Mouse (Mus musculus) right cerebral cortex, postnatal 10 days (tissue): ENCODE data around the gene Zfp260.

Source experiments
- DNase-seq, 2 experiments: peaks; one replicate each; pipeline ENCODE4 v3.0.0; 2021; ENCODE audit warnings: low spot score in 2 of 2

Zfp260 gene

GRCm38 (mm10) chr7:30122188-30122530 lies 27.6 kb downstream of the Zfp260 start:
- no peak for DNase-seq

DNA sequence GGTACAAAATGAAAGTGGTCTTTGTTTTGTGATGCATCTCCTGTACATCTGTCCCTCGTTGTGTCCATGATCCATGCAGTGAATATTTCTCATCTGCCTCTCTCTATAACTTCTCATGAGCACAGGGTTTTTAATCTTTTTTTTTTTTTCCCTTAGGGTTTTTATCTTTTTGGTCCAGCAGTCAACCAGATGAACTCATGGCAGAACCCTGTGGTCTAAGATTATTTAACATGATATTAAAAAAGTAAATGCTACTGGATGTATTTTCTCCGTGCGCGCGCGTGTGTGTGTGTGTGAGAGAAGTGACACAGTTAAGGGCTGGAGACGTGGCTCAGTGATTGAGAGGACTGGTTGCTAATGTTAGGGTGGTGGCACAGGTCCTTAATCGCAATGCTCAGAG lies 35.3 kb downstream of the Zfp260 start:
- DNase-seq: no peak

DNA sequence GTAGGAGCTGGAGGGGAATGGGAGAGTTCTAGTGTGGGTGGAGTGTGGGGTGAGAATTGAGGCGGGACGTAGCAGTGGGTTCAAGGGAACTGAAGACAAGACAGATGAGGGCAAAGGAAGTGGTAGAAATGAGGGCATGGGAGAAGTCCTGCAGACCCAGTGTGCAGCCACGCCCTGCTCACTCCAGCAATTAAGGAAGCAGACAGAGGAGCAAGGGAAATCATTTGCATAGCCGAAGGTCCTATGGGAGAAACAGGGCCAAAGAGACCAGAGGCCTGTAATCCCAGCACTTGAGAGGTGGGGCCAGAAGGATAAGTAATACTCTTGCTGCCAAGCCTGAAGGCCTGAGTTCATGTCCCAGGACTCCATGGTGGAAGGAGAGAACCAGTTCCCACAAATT lies 37.8 kb downstream of the Zfp260 start:
- DNase-seq: no peak

DNA sequence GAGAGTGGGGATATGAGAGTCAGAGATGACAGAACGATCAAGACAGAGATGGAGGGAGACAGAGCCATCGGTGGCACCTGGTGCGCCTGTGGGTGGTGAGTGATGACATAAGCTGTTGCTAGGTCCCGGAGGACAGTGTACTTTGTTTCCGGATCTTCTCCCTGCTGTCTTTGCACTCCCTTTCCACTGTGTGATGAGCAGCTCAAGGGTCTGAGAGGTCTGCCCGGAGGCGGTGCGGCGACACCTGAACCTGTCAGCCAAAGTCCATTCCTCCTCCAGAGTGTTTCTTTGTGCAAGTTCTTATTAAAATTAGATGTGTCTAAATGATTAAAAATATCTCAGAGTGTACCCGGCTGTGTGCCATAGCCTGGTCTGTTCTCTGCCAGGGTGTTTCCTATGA lies 42.2 kb downstream of the Zfp260 start:
- DNase-seq: no peak

DNA sequence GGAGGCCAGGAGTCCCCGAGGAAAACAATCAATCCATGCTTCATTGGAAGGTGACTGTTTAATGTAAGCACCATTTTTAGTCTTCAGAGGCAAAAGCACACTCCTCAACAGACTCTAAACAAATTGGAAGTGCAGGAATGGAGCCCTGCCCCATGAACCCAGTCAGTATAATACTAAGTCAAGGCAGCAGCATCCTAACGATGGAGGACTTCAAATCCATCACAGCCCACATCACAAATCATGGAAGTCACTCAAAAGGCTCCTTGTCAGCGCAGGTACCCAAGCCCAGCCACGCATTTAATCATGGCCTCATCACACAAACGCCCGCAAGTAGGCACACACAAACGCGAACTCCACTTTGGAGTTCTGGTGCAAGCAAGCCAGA lies 48.6 kb downstream of the Zfp260 start:
- no peak for DNase-seq

GRCm38 (mm10) chr7:30143555-30144209 lies 49.1 kb downstream of the Zfp260 start:
- DNase-seq: peak; percentile 92

DNA sequence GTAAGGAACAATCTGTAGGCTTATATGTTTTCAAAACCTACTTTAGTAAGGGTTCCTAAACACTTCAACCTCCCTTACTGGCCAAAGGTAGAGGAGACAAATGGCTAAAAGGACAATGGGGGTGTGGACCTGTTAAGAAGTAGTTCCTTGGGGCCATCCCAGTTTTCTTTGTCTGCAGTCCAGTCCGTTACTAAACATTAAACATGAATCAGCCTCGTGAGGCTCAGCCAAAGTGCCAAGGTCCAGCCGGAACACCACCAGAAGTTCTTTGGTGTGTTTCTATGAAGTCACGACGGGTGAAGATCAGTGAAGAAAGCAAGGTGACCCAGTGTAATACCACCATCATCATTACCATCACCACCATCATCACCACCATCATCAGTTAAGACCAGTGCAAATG lies 52.4 kb downstream of the Zfp260 start:
- DNase-seq: no peak

- no peak for DNase-seq
Measured at GRCm38 (mm10) chr7:30154040-30154439, 59.5 kb downstream of the Zfp260 start.

GRCm38 (mm10) chr7:30155507-30155906 lies 60.9 kb downstream of the Zfp260 start:
- DNase-seq: no peak
